Mouse (Mus musculus): ENCODE data around the gene C5ar1. TPM values are rescaled to one million over a fixed set of nuclear protein-coding genes. Genes with fewer than 3 reads are reported as not detected.

C5ar1 gene
- 0.98 and 3.1 TPM in 2 replicates for polyA plus RNA-seq (2012; rRNA removed)

GRCm38 (mm10) chr7:16259110-16259590 is at the start of gene C5ar1:
Gene C5ar1 (minus strand): TSS chr7:16259540.

GRCm38 (mm10) chr7:16308093-16308492 is 48.8 kb upstream of the C5ar1 start, which contains the start of gene Bbc3:
Gene Bbc3 (plus strand): TSS chr7:16308393.

GRCm38 (mm10) chr7:16286026-16286961 is 27.0 kb upstream of the C5ar1 start, which contains the start of gene Ccdc9:
Gene Ccdc9 (minus strand): TSS chr7:16286795.

GRCm38 (mm10) chr7:16273081-16273765 is 13.9 kb upstream of the C5ar1 start, which contains the start of gene Inafm1:
Gene Inafm1 (minus strand): TSS chr7:16273617.

GRCm38 (mm10) chr7:16244067-16244466 is 15.3 kb downstream of the C5ar1 start, which contains the start of gene C5ar2:
Gene C5ar2 (minus strand): TSS chr7:16244154.

GRCm38 (mm10) chr7:16221582-16222272 is 37.6 kb downstream of the C5ar1 start, which contains the start of gene Dhx34:
Gene Dhx34 (minus strand): TSS chr7:16222037.

Other genes with a start within 250 kb of the C5ar1 start
- 14.4 and 18.2 TPM in 2 replicates for gene Bicra, start 211.6 kb downstream of the C5ar1 start, polyA plus RNA-seq (2012; rRNA removed)
- 0.02 and 0.06 TPM in 2 replicates for gene Zfp541, start 197.7 kb downstream of the C5ar1 start, polyA plus RNA-seq (2012; rRNA removed)
- 89.3 and 171 TPM in 2 replicates for gene Napa, start 161.1 kb downstream of the C5ar1 start, polyA plus RNA-seq (2012; rRNA removed)
- 22.1 and 26.5 TPM in 2 replicates for gene Kptn, start 139.6 kb downstream of the C5ar1 start, polyA plus RNA-seq (2012; rRNA removed)
- gene Slc8a2, start 129.7 kb downstream of the C5ar1 start, polyA plus RNA-seq (2012; rRNA removed): 9.7 and 12.6 TPM in 2 replicates
- 80.4 and 100 TPM in 2 replicates for gene Meis3, start 84.5 kb downstream of the C5ar1 start, polyA plus RNA-seq (2012; rRNA removed)
- gene Dhx34, start 37.5 kb downstream of the C5ar1 start, polyA plus RNA-seq (2012; rRNA removed): 14.1 and 16.5 TPM in 2 replicates
- 0.07 and 0.13 TPM in 2 replicates for gene C5ar2, start 15.4 kb downstream of the C5ar1 start, polyA plus RNA-seq (2012; rRNA removed)
- 20.1 and 23.7 TPM in 2 replicates for gene Inafm1, start 14.1 kb upstream of the C5ar1 start, polyA plus RNA-seq (2012; rRNA removed)
- gene Ccdc9, start 27.3 kb upstream of the C5ar1 start, polyA plus RNA-seq (2012; rRNA removed): 79.2 and 222 TPM in 2 replicates
- gene Bbc3, start 48.9 kb upstream of the C5ar1 start, polyA plus RNA-seq (2012; rRNA removed): 9.5 and 14.2 TPM in 2 replicates
- gene Sae1, start 128.3 kb upstream of the C5ar1 start, polyA plus RNA-seq (2012; rRNA removed): 217 and 361 TPM in 2 replicates
- gene Zc3h4, start 141.4 kb upstream of the C5ar1 start, polyA plus RNA-seq (2012; rRNA removed): 57.7 and 93.9 TPM in 2 replicates
- gene Tmem160, start 193.2 kb upstream of the C5ar1 start, polyA plus RNA-seq (2012; rRNA removed): 39.6 and 43.5 TPM in 2 replicates
- gene Npas1, start 218.2 kb upstream of the C5ar1 start, polyA plus RNA-seq (2012; rRNA removed): 0.27 and 1.0 TPM in 2 replicates